Mouse (Mus musculus): Measurements from ENCODE around the gene Olfr320.

- TF ChIP-seq CTCF (IDR thresholded peaks at IDR 0.05; ENCODE audit: borderline replicate concordance, insufficient read depth, low read depth, low read length) (no peak), POLR2A (IDR thresholded peaks at IDR 0.05; ENCODE audit: borderline replicate concordance, insufficient read depth, low read length) (no peak)
These were observed at the start of gene Olfr320 for GRCm38 (mm10) chr11:58680799-58681198.
